Mouse (Mus musculus): ENCODE measurements around the gene Gtf2e1. TPM values are rescaled to one million over a fixed set of nuclear protein-coding genes. Genes with fewer than 3 reads are reported as not detected.

The Gtf2e1 gene
- total RNA-seq, 1 experiment from 2014 or later: 18.9 TPM

DNA sequence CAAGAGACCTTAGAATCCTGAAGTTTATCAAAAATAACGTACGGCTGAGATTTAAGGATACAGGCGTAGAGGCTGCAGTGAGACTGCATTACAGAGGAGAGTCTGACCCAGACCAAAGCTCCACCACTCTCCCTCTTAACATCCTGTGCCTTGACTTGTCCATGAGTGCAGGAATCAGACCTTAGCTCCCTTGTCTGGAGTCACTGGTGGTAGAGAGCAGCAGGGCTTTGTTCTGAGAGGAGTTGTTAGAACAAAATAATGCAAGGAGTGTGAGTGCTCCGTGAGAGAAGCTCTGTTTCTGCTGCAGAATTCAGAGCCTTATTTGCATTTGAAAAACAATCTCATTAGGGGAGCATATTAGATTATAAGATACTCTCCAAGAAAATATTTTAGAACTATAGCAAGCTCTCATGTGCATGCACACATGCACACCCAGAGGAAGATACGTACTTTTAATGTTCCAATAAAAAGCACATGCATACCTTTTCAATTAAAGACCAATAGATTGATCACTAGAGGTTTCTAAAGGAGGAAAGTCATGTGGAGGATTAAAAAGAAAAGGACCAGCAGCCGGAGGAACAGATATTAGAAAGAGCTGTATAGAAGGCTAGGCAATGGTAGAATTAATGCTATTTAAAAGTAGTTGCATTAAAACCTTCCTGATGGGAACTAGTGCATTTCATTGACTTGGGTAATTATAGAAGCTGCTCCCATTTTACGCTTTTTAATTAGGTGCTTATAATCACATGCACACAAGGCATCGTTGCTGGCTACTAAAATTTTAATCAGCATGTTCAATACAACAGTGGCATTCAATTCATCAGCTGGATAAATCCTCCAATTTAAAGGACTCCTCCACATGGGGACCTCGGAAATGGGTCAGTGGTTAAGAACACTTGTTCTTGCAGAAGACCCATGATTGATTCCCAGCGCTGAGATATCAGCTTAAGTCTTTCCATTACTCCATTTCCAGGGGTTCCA, 61.0 kb downstream of the Gtf2e1 start:
- no peak for DNase-seq

DNA sequence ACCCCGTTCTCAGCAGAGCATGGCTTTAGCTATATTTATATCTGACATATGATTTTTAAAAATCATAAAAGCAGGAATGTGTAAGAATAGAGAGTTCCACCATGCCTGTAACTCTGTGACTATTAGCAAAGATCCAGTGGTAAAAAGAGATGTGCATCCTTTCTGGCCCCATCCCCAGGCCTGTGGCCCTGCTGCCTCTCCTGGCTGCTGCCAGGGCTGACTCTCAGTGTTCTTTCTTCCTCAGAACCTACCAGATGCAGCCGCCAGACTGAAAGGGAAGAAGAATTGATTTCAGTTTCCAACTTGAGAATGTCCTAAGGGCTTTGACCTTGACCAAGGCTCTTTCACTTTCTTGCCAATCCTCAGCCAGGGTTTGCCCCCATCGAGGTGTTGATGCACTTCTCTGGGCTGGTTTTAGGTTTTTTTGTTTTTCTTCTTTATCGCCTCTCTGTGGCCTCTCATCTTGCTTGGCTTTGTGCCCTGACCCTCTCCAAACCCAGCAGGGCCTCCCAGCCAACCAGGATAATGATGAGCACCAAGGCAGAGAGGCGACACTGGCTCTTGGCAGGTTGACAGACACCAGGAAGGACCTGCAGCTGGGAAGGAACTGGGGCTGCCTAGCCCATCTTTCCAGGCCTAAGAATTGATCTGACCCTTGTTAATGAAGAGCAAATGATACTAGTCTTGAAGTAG, 66.8 kb downstream of the Gtf2e1 start:
- DNase-seq: peak; percentile 22

GRCm38 (mm10) chr16:37469595-37469994, 70.0 kb downstream of the Gtf2e1 start:
- no peak for DNase-seq

DNA sequence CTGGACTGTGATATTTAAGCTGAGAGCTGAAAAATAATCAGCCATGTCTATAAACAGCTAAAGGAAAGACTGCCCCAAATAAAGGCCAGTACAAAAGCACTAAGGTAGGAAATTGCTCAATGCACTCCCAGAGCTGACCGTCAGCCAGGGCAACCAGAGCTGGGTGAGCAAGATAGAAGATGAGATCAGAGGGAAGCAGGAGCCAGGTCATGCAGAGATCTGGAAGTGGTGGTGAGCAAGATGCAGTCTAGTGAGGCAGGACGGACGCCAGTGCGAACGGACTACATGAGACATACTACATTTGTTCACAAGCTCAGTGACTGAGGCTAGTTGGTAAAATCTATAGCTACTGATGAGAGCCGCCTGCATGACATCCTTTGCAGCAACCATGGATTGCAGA, 75.6 kb downstream of the Gtf2e1 start:
- peak; percentile 12 for DNase-seq

DNA sequence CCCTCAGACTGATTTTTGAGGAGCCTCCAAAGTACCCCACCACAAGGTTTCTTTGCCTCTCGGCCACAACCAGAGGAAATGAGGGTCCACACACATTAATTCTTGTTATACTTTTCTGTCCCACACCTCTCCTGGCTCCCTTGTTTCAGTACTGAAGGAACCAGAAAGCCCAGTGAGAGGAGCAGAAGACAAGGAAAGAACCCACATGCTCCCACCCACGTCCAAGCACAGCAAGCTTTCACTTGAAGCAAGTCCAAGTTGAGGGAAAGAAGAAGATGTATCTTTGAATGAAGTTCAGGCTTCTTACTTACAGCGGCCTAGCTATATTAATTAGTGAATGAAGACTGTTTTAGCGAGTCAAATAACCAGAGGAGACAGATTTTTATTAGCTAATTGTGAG, 76.7 kb downstream of the Gtf2e1 start:
- no peak for DNase-seq

GRCm38 (mm10) chr16:37461601-37462000, 78.0 kb downstream of the Gtf2e1 start:
- DNase-seq: no peak

Other genes with a start within 250 kb of the Gtf2e1 start
- gene Stxbp5l, start 154.8 kb downstream of the Gtf2e1 start, total RNA-seq (2021): 4.9 and 5.0 TPM in 2 replicates
- 11.4 and 12.3 TPM in 2 replicates for gene Rabl3, start 96 bp upstream of the Gtf2e1 start, total RNA-seq (2021)
- gene Hgd, start 40.4 kb upstream of the Gtf2e1 start, total RNA-seq (2021): 7.7 TPM in 1 of 2 replicates, not detected in the other
- gene Ndufb4, start 114.7 kb upstream of the Gtf2e1 start, total RNA-seq (2021): 96.7 and 145 TPM in 2 replicates
- 45.8 and 46.1 TPM in 2 replicates for gene Fstl1, start 237.1 kb upstream of the Gtf2e1 start, total RNA-seq (2021)